Mouse (Mus musculus) liver (tissue): ENCODE measurements around the gene Cd82.

ENCODE experiments used
- DNase-seq: peaks from one replicate; pipeline ENCODE4 v3.0.0-alpha.2; 2020; ENCODE audit warnings: mixed read lengths

Gene Cd82

DNA sequence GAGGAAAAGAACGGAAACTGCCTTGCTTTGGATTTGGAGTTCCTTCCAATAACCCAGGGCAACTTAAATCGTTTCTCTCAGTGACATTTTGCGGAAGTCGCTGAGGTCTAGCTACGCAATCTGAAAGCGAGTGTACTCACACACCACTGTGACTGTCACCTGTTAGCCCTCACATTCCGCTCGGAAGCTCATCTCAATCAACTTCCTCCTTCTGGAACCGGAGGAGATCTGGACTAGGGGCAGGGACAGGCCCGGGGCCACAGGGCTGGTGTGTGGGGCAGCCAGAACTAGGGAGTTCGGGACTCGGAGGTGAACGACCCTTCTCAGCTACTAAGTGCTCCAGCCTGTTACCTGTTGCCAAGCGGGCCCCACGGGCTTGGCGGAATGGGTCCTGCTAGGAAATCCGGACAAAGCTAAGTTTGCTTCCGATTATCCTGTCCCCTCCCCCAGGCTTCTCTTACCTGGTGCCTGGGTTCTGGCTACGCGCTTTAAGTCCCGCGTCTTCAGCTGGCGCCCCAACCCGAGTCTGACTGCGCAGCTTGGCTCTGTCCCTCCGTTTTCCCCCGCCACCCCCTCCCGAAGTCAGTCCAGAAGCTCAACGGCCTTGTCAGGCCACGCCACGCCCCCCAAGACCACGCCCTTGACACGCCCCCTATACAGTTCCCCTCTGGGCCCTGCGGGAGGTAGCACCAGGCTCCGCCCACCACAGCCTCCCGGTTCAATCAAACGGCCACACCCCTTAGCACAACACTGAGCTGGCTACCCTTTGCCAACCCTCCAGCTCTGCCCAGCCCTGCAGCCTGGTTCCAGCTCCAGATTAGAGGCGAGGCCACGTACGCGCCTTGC is 848 bp downstream of the Cd82 start:
- DNase-seq = peak; percentile 100

DNA sequence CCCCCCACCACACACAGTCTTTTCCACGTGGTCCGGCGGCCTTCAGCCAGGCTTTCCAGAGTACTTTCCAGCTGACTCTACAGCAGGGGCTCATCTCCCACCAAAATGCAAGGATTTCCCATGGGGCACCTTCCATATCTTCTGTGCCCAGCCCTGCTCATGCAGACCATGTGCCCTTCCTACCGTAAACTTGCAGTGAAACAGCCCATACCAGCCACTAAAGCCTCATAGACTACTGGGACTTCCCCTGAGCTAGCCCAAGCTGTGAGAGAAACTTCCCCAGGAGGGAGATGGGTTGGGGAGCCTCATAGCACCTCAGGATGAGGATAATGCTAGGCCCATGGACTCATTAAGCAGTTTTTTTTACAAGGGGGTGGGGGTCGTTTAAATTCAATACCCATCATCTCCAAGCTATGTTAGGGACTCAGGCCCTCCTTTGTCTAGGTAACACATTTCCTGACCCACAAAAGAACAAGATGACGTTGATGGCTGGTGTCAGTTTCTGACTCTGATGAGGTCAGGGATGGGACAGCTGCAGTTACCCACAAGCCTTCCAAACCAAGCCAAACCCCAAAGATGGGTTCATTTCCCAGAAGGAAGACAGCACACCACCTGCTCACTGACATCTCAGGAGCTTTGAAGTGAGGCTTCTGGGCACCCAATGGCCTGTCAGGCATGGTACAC is 2.0 kb downstream of the Cd82 start:
- DNase-seq = no peak

DNA sequence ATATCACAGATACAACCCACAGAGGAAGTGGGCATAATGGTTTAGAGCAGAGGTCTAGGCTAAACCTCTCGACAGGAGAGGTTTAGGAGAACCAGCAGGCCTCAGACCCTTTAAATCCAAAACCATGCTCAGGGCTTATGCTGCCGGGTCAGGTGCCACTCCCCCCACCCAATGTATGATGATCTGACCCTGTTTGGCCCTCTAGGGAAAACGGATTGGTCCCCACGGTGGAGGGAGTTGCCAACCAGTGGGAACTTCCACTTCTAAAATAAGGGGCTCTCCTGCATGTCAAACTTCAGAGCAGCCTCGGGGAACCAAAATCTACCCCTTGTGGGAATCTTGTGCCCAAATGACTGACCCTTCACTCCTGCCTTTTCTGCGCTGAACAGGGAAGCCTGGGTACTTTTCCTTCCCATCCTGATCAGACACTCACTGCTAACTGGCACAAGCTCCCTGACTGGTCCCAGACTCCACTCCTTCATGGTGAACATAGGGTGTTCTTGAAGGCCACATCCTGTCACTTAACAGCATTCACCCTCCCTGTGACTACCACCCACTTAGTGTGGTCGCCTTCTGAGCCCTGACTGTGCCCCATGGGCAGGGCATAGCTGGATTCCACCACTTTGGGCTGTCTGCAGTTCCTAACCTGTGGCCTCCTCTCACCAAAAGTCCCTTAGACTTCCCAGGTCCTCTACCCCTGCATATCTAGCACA is 3.6 kb downstream of the Cd82 start:
- DNase-seq = no peak

DNA sequence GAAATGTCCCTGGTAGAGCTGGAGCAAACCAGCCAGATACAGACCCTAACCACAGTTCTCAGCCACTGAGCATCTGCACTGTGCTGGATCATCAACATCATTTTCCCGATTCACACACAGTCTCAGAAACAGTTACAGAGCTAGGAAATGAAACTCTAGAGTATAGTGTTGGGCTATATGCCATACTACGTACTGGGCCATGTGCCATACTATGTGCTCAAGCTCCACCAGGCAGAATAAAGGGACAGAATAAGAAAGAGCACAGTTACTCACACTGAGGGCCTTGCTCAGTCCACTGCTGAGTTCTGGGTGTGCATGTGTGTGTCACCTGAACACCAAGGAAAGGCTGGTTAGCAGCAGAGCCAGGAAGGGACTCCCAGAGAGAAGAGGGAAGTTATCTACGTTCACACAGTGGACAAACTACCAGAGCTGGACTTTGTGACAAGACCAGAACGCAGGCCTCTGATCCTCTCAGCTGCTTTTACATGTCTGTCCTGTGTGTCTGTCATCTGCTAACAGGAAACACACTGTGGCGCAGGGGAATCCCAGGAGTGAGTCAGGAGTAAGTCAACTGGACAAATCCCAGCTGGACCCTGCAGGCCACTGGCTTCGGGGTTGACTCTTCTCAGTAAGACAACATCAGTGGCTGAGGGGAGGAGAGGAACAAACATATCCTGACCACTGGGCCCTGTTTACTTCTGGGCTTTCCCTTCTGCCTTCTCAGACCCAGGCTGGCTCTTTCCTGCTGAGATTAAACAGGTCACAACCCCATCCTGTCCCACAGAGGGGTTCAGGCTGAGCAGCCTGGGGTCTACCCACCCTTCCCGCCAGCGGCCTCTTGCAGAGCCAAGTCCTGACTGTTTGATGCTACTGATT is 4.4 kb downstream of the Cd82 start:
- DNase-seq = peak; percentile 53

DNA sequence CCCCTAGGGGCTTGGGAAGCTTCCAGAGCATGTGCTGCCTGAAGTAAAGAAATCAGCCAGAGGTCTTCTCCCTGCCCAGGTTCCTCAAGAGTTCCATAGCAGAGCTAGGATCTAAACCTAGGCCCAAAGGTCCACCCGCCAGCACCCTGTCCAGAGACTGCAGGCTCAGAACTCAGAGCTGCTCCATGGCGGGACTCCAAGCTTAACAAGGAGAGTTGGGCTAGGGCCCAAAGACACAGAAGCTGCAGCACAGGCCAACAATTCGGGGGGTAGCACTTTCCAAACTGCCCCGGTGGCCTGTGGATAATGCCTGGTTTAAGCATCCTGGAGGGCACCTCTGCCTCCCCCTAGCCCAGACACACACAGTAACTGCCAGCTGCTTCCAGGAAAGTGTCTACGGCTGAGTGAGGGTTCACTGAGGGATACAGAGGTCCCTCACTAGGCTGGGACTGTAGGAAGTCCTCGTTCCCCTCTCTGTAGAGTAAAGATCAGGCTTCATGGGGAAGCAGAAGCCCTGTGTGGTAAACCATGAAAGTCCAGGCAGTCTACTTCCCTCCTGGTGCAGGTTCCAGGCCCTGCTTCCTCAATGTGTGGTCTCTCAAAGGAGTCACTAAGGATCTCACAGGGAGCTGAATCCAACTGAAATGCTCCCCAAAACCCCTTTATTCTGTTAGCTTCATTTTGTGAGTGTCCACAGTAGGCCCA is 5.4 kb downstream of the Cd82 start:
- DNase-seq = no peak

DNA sequence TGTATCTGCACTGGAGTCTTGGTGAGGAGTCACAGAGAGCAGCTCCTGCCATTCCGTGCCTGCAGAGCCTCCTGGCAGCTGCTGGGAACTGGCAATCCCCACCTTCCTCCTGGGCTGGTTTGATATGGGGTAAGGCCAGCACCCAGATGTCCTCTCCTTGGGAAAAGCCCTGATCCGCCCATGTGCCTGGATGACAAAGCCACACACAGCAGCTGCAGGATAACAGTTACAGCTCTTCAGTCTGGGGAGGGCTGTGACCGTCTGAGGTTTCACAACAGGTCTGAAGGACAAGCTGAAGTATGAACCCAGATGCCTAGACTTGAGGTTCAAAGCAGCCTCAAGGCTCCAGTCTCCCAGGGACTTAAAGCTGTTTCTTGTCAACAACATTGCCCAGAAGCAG is 6.8 kb downstream of the Cd82 start:
- peak; percentile 84 for DNase-seq

DNA sequence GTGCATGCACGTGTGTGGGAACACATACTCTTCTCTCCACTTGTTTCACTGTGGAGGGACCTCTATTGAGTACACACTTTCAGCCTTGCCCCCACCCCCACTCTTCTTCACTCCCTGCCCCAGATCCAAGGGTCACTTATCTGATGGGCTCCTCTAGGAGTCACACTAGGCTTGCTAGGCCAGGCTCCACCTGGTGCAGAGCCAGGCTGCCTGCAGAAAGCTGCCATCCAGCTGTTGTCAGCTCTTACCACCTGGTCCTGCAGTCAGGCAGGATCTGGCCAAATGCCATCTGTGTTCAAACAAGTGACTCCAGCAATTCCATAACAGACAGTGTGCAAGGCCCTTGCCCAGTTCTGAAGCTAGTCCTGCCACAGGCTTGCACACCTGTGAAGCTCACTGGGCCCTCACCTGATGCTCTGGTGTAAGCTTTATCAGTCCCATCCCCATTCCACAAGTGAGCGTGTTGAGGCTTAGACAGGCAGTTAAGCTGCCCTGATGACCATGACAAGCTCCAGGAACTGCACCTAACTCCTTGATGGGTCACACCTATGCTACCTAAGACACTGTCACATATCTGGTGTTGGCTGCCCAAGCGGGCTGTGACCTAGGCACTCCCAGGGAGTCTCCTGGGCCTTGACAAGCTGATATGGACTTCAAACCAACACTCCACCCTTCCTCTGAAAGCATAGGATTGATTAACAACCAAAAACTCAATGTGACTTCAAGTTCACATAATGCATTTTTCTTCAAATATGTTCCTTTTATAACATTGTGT is 7.9 kb downstream of the Cd82 start:
- DNase-seq = peak; percentile 86

DNA sequence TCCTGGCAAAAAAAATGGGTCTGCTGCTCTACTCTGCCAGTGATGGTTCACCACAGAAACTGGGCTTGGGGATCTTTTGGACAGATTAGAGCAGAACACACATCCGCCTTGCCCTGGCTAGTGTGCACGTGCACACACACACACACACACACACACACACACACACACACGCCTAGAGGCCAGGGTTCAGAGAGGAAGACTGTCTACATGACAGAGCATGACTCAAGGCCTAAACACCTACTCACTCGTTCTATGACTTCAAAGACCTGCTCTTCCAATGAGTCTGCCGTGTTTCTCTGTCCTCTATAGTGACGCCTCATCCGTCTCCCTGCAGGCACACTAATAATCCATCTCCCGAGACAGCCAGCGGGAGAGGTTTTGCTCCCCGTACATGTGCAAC is 8.6 kb downstream of the Cd82 start:
- DNase-seq = no peak

DNA sequence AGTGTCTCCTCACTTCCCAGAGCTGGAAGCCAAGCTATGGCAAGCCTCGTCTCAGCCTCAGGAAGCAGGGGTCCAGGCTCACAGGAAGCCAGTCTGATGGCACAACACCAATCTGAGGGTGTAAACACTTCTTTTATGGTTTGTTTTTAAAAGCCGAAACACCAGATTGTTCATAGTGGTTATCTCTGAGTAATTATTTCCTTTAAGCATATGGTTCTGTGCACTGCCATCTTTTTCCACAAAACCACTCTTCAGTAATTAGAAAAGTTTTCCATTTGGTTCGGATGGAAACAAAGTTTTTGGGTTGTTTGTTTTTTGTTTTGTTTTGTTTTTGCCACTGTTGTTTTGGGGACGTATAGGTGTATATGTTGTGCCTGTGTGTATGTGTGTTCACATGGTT is 9.9 kb downstream of the Cd82 start:
- DNase-seq = no peak

DNA sequence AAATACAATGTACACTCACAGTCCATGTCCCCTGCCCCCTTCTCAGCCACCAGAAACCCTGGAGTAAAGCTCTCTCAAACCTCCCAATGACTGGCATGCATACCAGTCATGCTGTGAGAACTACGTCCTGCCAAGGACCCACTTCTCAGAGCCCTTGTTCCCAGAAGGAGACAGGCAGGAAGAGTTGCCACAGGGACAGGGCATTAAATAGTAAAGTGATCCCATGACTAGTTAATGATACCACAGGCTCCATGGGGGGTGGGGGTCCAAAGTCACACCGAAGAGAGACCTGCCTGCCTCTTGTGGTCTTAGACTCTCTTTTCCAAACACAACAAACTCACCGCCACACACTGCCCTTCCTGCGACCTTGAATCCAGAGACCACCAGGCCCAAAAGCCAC is 10.4 kb downstream of the Cd82 start:
- no peak for DNase-seq

DNA sequence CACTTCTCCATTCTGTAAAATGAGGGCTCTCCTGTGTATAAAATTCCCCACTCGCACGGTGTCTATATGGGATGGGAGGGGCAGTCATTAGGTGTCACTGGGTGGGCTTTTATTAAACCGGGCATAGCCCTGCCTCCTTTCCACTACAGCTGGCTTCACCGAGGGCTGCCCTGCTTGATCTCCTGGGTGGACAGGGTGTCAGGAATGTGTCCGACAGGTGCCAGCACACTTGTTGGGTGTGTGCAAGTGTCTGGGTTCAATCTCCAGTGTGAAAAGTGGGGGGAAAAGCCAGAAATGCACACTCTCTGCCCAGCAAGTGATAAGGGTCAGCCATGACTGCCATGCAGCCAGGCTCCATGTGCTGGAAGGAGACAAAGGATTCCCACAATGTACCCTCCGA is 10.9 kb downstream of the Cd82 start:
- no peak for DNase-seq

DNA sequence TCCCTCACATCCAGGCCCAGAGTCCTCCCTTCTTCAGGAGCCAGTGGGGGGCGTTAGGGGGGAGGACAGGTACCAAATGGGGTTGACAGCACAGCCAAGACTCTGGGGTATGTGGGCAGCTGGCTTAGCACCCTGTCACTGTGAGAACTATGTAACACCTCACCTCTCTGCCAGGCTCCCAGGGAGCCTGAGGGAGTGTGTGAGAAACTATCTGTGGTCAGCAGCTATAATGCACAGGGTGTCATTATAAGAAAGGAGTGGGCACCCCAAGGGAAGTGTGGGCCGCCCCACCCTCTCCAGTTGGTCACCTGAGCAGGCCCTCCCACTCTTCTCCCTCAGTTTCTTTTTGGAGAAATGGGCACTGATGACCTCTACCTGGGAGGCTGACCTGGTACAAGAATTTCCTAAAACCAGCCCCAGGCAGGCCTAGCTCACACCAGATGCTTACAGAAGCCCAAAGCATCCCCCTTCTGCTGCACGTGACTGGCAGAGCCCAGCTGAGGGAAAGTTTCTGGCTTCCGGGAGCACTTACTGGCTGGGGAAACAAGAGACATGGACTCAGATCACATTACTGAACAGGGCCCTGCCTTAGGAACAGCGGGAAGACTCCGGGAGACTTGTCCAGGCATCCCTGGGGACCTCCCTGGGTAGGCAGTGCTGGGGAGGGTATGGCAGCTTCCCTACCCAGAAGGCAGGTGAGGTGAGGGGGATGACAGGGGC is 11.6 kb downstream of the Cd82 start:
- DNase-seq = no peak

DNA sequence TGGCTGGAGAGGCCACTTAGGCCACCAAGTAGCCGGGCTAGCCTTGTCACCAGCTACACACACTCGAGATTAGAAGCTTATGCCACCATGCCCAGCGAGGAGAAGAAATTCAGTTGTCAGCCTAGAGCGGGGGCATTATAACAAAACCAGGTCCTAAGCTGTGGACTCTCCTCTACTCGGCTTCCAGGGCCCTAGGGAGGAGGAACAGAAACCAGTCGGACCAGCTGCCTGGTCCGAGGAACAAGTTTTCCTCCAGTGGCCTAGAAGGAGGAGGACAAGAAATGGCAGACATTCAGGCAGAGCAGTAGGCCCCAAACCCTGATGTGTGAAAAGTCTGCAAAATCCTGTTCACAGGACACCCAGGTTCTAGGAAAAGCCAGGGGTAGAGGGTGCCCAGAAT is 12.2 kb downstream of the Cd82 start:
- no peak for DNase-seq

DNA sequence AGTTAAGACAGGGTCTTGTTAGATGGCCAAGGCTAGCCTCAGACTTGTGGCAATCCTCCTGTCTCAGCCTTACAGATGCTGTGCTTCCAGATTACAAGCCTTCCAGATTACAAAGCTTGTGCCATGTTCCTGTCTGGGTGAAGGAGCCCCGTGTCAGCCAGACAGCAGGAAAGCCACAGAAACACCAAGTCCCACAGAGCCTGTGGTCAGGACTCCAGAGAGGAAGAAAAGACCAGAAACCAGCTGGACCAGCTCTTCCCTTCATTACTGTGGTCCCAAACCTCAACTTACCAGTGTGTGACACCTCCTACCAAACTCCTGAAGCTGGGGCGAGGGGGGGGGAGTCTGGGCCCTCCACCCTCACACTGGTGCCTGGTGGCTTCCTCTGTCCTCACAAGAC is 13.3 kb downstream of the Cd82 start:
- no peak for DNase-seq

DNA sequence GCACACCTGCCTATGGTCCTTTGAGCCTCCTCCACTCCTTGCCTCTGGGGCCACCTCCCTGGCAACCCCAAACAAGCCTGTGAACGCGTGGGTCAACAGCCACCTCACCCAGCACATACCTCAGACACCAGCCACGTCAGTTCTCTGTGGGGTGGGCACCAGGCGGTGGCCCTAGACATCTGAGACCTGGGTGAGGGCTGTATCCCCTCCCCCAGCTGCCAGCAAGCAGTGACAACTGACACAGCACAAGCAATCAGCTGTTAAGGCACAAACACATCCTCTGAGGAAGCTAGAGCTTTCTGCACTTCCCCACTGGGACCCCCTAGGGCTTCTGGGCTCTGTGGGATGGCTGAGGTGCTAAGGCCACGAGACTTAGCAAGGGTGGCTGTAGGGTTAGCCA is 14.2 kb downstream of the Cd82 start:
- no peak for DNase-seq

DNA sequence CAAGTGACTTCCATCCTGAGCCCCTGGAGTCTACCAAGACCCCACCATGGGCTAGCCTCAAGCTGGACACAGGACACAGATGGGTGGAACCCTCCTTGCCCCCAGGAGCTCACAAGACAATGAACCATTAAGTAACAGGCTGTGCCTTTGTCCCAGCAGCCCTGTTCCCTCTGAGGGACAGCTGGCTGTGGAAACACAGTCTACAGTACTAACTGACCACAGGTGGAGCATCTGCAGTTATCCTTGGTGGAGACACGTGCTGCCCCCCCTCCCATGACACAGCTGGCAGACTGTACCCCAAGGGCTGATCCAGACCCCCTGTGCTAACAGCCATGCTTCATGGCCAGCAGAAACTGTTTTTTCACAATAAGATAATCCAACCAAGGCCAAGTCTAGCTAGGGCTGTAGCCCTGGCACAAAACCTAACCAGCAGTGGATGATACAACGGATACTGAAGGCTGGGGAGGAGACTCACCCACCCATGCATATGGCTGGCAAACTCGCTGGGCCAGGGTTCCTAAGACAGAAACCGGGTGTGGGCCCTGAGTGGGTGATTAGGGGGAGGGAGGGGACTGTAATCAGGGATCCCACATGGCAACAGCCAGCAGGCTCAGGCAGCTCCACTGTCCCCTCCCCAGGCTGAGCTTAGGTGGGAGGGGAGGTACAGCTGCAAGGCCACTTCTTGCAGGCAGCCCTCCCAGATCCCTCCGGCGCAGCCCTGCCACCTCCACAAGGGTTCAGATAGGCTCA is 15.3 kb downstream of the Cd82 start:
- peak; percentile 91 for DNase-seq

DNA sequence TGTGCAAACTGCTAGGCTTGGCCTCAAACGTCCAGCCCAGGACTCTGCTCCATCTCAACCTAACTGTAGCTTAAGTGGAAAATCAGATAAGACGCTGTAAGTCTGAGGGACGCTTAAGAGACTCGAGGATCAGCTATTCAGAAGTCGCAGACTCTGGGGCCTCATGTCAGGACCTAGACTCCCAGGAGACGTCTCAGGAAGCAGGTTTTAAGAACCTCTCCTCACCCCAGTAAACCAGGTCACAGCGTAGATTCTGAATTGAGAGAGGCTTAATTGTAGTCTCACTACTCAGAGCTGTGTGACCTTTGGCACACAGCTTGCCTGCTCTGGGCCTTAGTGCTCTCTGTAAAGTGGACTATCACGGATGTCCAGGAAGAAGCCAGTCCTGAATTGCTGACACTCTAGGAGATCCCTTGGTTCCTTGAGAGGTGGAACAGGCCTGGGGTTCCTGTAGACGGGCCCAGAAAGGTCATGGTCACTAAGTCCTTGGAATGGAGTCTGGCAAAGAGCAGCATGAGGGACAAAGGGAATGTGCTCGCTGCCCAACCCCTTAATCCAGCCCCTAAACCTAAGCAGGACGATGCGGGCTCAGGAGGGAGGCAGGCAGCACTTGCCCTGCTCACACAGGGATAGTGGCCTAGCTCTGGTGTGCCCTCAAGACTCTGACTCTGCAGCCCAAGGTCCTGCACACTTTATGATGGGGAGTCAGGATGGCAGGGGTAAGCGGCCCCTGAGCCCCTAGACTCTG is 16.2 kb downstream of the Cd82 start:
- DNase-seq = no peak

DNA sequence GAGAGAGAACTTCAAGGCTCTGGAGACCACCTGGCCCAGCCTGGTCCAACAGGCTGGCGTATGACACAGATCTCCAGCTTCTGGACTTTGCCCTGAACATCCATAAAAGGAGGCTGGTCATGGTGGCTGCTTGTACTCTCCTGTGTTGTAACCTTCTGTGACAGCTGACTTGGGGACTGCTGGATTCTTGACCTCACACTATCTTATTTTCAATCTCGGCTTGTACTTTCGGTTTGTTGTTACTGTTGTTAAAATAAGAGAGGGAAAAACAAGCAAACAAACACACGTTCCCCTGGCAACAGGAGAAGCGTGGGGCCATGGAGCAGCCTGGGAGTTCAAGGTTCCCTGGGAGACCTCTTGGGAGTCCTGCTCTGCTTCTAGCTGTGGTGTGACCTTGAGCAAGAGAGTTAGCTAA is 17.7 kb downstream of the Cd82 start:
- DNase-seq = no peak

DNA sequence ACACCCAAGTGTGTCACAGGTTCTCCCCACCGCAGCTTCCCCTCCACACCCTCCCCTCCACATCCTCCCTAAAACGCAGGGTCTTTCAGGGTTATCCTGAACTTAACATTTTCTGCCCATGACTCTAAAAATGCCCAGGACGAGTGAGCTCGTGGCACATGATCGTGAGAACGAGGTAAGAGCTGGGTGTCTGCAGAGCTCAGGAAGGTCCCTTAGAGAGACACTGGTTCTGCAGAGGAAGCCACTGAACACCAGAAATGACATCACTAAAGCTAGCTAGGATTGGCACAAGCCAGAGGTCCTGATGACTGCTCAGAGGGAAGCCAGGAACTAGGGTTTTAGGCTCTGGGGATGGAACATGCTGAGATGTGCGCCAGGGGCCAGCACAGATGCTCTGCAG is 18.7 kb downstream of the Cd82 start:
- no peak for DNase-seq
